11 mouse cellular contexts compared by ENCODE assay signal in genomic region chr14:34969102-34969819, GRCm38 (mm10).
DNase-seq lines count a peak whose midpoint lies in the region; ATAC-seq and TF ChIP-seq lines count a peak whose summit lies in the region.
"Had no signal": no experiment of that assay in that cellular context is flagged by ENCODE, and none has a peak within 500 bp of the region (broad histone marks: within the 10 kb centered on the region; RNA-seq: fewer than 3 reads in every experiment).

No protein-coding gene starts in this region.

- ATAC-seq in forebrain, embryonic 11.5 days (replicated peaks; ENCODE audit: low FRiP score), result peak; percentile 87
- no peak for ATAC-seq in lung, postnatal 0 days
- ATAC-seq in neural tube, embryonic 14.5 days (ENCODE audit: low read depth), result peak; percentile 90

- no peak overlapping the region for H3K4me2 ChIP-seq in forebrain, embryonic 11.5 days (ENCODE audit: low read depth, low read length, severe bottlenecking)
- H3K4me2 ChIP-seq in lung, postnatal 0 days (replicated peaks; ENCODE audit: low read depth, low read length), result no peak overlapping the region
- no peak overlapping the region for H3K4me2 ChIP-seq in neural tube, embryonic 14.5 days (ENCODE audit: low read depth, low read length)

- no peak overlapping the region for H3K4me3 ChIP-seq in forebrain, embryonic 11.5 days (ENCODE audit: low read depth, low read length)
- H3K4me3 ChIP-seq in lung, postnatal 0 days (ENCODE audit: low read depth, low read length), result no peak overlapping the region
- no peak overlapping the region for H3K4me3 ChIP-seq in neural tube, embryonic 14.5 days (ENCODE audit: low read depth, low read length)
- H3K4me3 ChIP-seq: megakaryocyte, embryonic 14.5 days had no signal

- H3K9ac ChIP-seq in forebrain, embryonic 11.5 days (ENCODE audit: low read length), result no peak overlapping the region
- H3K9ac ChIP-seq in lung, postnatal 0 days (replicated peaks; ENCODE audit: low read depth), result no peak overlapping the region
- no peak overlapping the region for H3K9ac ChIP-seq in neural tube, embryonic 14.5 days (replicated peaks; ENCODE audit: low read depth, low read length)

- H3K27ac ChIP-seq in forebrain, embryonic 11.5 days (ENCODE audit: low read depth, low read length), result no peak overlapping the region
- H3K27ac ChIP-seq in lung, postnatal 0 days (ENCODE audit: low read length), result no peak overlapping the region
- H3K27ac ChIP-seq in neural tube, embryonic 14.5 days (ENCODE audit: low read depth, low read length), result no peak overlapping the region

- no peak for TF ChIP-seq CTCF in lung, postnatal 0 days (IDR thresholded peaks at IDR 0.05)

- peaks cover 3% of the 10 kb centered on the region; the same call in 1 of the 2 replicates for H3K4me1 ChIP-seq in forebrain, embryonic 11.5 days (replicated peaks; ENCODE audit: control insufficient read depth, insufficient read depth, low read length)
- no peaks in the 10 kb centered on the region for H3K4me1 ChIP-seq in lung, postnatal 0 days (ENCODE audit: insufficient read depth, low read depth, low read length)
- no peaks in the 10 kb centered on the region for H3K4me1 ChIP-seq in neural tube, embryonic 14.5 days (ENCODE audit: control insufficient read depth, insufficient read depth, low read length)
- H3K4me1 ChIP-seq: megakaryocyte, embryonic 14.5 days had no signal

- 26% methylated on average over 6 of the region's 6 CpGs for WGBS in forebrain, embryonic 11.5 days
- WGBS in lung, postnatal 0 days, result 48% methylated on average over 6 of the region's 6 CpGs
- WGBS in neural tube, embryonic 14.5 days, result 22% methylated on average over 6 of the region's 6 CpGs

- no peaks in the 10 kb centered on the region for H3K36me3 ChIP-seq in forebrain, embryonic 11.5 days (ENCODE audit: control insufficient read depth, insufficient read depth, low read length)
- no peaks in the 10 kb centered on the region for H3K36me3 ChIP-seq in lung, postnatal 0 days (ENCODE audit: insufficient read depth, low read length)
- no peaks in the 10 kb centered on the region for H3K36me3 ChIP-seq in neural tube, embryonic 14.5 days (ENCODE audit: control insufficient read depth, insufficient read depth, low read length)

- DNase-seq in kidney, postnatal 4 days, result peak; percentile 18 to 30
- no peak for DNase-seq in kidney, postnatal 14 days
- DNase-seq in forebrain, embryonic 11.5 days (ENCODE audit: low spot score), result peak; percentile 73
- DNase-seq in lung, postnatal 0 days (ENCODE audit: low spot score), result peak; percentile 31
- no peak for DNase-seq in urinary bladder, adult 2 months (ENCODE audit: low spot score)
- DNase-seq in left cerebral cortex, postnatal 36 days (ENCODE audit: low spot score in 2 of 2), result no peak
- DNase-seq in frontal cortex, adult 2 months (ENCODE audit: extremely low spot score in 1 of 2, low spot score in 1 of 2), result no peak
- DNase-seq: heart, adult 11 months; kidney, adult 11 months had no signal

- H3K9me3 ChIP-seq in forebrain, embryonic 11.5 days (ENCODE audit: control insufficient read depth, low read length), result no peaks in the 10 kb centered on the region
- H3K9me3 ChIP-seq in lung, postnatal 0 days (ENCODE audit: low read length), result no peaks in the 10 kb centered on the region
- no peaks in the 10 kb centered on the region for H3K9me3 ChIP-seq in neural tube, embryonic 14.5 days (ENCODE audit: control insufficient read depth, low read length)
- H3K9me3 ChIP-seq: megakaryocyte, embryonic 14.5 days had no signal

- TF ChIP-seq EP300 in lung, postnatal 0 days (IDR thresholded peaks at IDR 0.05), result no peak

- intact Hi-C loops in left cerebral cortex, postnatal 36 days (cut with DNase I), result no loop called here

- peaks cover 5% of the 10 kb centered on the region; the same call in 1 of the 2 replicates for H3K27me3 ChIP-seq in forebrain, embryonic 11.5 days (ENCODE audit: control insufficient read depth, insufficient read depth, low read length)
- no peaks in the 10 kb centered on the region for H3K27me3 ChIP-seq in lung, postnatal 0 days (replicated peaks; ENCODE audit: insufficient read depth, low read length)
- H3K27me3 ChIP-seq in neural tube, embryonic 14.5 days (ENCODE audit: control insufficient read depth, insufficient read depth, low read length), result no peaks in the 10 kb centered on the region
- H3K27me3 ChIP-seq: megakaryocyte, embryonic 14.5 days had no signal

Comparison
In these comparisons a context has a peak if more than half of its experiments do, and no peak if none do; other contexts are left out.
1. DNase-seq: peak in kidney, postnatal 4 days (2 of 2), forebrain, embryonic 11.5 days (single experiment) and lung, postnatal 0 days (single experiment); none in kidney, postnatal 14 days (single experiment), urinary bladder, adult 2 months (single experiment), left cerebral cortex, postnatal 36 days (0 of 2) and frontal cortex, adult 2 months (0 of 2).